Mouse (Mus musculus) bone marrow, adult 2 months (tissue): ENCODE results near the gene Nup93.
A peak's percentile ranks its signal among the peaks of the same experiment; 100 is the strongest.

ENCODE experiments used
- CTCF ChIP-seq: fragments of 200-500 bp; IDR thresholded peaks from 2 replicates; pipeline ENCODE4 v1.5.1; 2011; ENCODE audit warnings: low read length, control low read depth; ENCODE audit not compliant: control insufficient read depth, insufficient read depth
- POLR2A ChIP-seq: fragments of 200-500 bp; IDR thresholded peaks from 2 replicates; pipeline ENCODE4 v1.6.1; 2011; ENCODE audit warnings: low read depth, mild to moderate bottlenecking, control low read depth, low read length, borderline replicate concordance; ENCODE audit not compliant: control insufficient read depth

DNA sequence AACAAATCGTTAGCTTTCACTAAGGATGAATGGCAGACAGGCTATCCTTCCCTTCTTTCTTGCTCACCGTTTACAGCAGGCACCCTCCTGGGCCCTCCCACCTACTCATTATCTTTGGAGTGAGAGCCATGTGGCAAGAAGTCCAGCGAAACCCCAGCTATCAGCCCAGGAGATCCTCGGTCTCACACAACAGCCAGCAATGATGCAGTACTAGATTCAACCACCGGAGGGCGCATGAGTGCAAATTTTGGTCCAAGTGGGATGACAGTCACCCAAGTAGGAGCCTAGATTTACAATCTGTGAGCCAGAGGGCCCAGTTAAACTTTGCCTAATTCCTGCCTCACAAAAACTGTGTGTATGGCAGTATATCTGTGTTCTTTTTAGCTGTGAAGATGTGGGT is 47.1 kb upstream of the Nup93 start:
- peak; percentile 89 for TF ChIP-seq CTCF
- TF ChIP-seq POLR2A = no peak
